Mouse (Mus musculus) kidney, adult 18-20 months (tissue): ENCODE results near the gene Nab2.

Experiments
- DNase-seq: peaks from one replicate; pipeline ENCODE4 v3.0.0; 2021

Nab2 gene

GRCm38 (mm10) chr10:127642772-127643552, 25.4 kb downstream of the Nab2 start, which contains the start of gene Stat6:
Stat6 (plus strand) TSS chr10:127642986.
- DNase-seq, result peak; percentile 87

- DNase-seq, result peak; percentile 93
These were observed 26.3 kb downstream of the Nab2 start for GRCm38 (mm10) chr10:127641861-127642771.

DNA sequence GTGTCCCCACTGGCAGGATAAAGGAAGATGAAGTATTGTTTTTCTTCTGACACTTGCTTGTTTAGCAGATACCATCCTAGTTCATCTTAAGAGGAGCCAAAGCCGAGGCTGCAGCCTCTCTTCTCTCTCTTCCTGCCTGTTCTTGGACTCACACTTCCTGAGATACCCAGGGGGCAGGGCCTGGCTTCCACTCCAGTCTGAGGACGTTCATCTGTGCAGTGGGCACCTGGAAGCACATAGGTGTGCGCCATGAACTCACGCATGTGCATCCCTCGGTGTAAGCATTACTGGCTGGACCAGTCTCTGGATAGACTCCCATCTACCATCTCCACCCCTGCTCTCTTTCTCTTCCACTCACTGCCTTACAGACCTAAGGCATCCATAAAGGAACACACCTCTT, 27.9 kb downstream of the Nab2 start:
- no peak for DNase-seq

GRCm38 (mm10) chr10:127632668-127633271, 35.6 kb downstream of the Nab2 start:
- no peak for DNase-seq

- DNase-seq, result no peak
These were observed 36.8 kb downstream of the Nab2 start for GRCm38 (mm10) chr10:127631261-127632214.

- DNase-seq, result no peak
These were observed 41.9 kb downstream of the Nab2 start for GRCm38 (mm10) chr10:127626433-127626832.

GRCm38 (mm10) chr10:127623439-127624216, 44.7 kb downstream of the Nab2 start:
- no peak for DNase-seq

DNA sequence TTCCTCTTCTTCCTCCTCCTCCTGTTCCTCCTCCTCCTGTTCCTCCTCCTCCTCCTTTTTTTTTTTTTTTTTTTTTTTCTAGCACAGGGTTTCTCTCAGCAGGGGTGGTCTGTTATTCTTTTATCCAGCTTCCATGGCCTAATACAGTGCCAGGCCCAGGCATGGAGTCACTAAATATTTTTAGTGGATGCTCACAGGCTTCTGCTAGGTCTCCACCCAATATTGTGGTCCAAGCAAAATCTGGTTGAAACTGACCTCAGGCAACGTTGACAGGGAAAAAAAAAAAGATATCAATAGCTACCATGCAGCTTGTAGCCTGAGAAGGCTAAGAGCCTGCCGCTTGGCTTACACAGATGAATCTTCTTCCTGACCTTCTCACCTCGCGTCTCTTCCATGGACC, 45.7 kb downstream of the Nab2 start:
- no peak for DNase-seq

DNA sequence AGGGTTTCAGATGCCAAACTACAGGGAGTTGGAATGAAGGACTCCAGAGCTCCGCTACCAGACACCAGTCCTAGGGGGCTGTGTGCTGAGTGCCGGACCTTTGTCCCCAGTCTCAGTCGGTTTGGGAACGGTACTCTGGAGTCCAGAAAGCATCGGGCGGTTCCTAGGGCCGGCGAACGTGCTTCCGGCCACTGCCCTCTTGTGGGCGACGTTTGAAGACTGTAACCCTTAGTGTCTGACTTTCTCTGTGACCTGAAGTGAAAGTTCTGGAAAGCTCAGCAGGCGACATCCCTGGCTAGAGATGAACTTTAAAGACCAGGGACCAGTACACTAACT, 46.3 kb downstream of the Nab2 start:
- DNase-seq, result peak; percentile 85

- peak; percentile 94 for DNase-seq
These were observed 46.9 kb downstream of the Nab2 start for GRCm38 (mm10) chr10:127621191-127622056.

- no peak for DNase-seq
These were observed 47.8 kb downstream of the Nab2 start, which contains the start of gene Lrp1 for GRCm38 (mm10) chr10:127620406-127621190. Lrp1 (minus strand) TSS chr10:127621148.

DNA sequence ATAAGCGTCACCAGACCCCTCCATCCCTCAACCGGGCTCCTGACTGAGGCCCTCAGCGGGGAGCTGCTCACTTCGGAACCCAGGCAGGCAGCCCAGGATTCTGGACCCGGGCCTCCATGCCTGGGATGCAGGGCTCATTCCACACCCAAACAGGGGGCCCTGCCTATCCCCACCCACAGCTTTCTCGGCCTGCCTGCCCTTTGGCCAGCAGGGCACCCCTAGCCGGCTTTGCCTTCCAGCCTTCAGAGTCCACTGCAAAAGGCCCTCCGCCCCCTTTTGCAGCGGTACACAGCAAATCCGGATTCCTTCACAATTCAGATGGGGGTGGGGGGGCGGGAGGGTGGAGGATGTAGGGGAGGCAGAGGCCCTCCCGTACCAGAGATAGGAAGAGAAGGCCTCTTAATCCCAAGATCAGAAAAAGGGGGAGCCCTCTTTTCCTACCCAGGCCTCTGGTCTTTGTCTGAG, 48.4 kb downstream of the Nab2 start:
- DNase-seq, result no peak

DNA sequence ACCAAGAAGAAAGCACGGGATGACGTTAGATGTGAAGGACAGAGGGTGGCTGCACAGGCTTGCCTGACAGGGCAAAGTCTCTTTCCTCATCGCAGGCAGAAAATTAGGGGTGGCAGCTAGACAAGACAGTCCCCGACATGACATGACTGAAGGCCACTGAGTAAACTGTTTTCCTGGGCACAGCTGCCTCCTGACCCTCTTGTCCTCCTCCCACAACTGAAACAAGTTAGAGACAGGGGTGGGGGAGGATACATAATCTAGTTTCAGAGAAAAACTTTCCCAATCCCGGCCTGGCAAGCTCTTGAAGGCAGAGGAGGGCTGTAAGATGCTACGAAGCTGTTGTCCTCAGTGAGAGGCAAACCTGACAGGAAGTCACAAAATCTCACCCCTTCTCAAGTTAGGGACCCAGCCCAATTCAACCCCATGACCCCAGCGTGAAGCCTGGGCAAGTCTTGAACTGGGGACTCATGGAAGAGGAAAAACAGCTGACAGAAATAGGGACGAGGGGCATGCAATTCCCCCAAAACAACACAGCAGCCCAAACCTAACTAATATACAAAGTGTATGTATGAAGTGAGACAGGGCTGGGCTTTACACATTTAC, 49.1 kb downstream of the Nab2 start:
- DNase-seq, result no peak

- DNase-seq, result no peak
These were observed 50.2 kb downstream of the Nab2 start for GRCm38 (mm10) chr10:127618173-127618572.

- DNase-seq, result no peak
These were observed 51.1 kb downstream of the Nab2 start for GRCm38 (mm10) chr10:127617294-127617693.

DNA sequence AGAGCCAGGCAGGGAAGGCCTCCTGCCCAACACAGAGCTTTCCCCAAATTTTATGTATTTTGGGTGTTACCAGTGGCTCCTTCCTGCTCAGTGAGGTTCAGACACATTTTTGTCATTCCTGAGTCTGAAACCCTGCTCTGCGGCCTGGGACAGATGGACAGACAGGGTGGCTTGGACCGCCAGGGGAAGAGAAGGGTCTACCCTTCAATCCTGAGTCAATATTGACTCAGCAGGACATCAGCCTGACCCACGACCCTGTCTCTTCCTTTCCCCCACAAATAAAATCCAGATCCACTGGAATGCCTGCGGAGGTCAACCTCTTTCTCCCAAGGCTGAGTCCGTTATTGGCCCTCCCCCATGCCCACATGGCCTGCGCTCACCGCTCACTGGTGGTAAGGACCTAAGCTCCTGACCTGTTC, 52.1 kb downstream of the Nab2 start:
- DNase-seq, result no peak

DNA sequence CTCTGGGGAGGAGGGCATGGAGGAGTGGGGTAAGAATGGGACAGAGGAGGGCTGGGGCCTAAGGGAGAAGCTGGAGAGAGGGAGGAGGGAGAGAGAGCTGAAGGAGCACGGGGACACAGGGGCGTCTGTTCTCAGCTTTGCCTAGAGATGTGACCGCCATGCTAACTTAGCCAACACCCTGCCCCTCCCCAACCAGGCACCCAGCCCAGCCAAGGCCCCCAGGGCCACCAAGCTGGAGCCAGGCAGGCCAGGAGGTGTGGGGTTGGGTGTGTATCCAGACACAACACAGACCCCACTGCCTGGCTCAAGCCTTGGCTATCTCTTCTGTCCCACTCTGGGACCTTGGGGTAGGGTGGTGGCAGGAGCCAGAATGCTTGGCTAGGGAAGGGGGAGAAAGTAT, 52.8 kb downstream of the Nab2 start:
- no peak for DNase-seq

- DNase-seq, result no peak
These were observed 53.4 kb downstream of the Nab2 start for GRCm38 (mm10) chr10:127615034-127615374.
